Mouse (Mus musculus): ENCODE results near the gene Lamtor4. TPM values are rescaled to one million over a fixed set of nuclear protein-coding genes. Genes with fewer than 3 reads are reported as not detected.

The Lamtor4 gene
- total RNA-seq, 1 experiment, result 87.2 TPM

GRCm38 (mm10) chr5:138260834-138261233 is 5.6 kb downstream of the Lamtor4 start:
- Histone ChIP-seq H3K4me1 (ENCODE audit: control insufficient read depth in 2 of 2, insufficient read depth in 2 of 2, low read length in 2 of 2, poor library complexity in 1 of 2) (peaks cover 0 to 5% of the 10 kb centered on the region in 2 experiments; a peak in 1 of 4 replicates), H3K4me3 (ENCODE audit: insufficient read depth in 1 of 2, low read depth in 1 of 2, low read length in 2 of 2, poor library complexity in 1 of 2, severe bottlenecking in 1 of 2) (no peak overlapping the region), H3K36me3 (ENCODE audit: control insufficient read depth, insufficient read depth, low read length, poor library complexity, severe bottlenecking) (peaks cover 32% of the 10 kb centered on the region), H3K9me3 (ENCODE audit: control insufficient read depth, insufficient read depth, low read depth, low read length) (no peaks in the 10 kb centered on the region), H3K9ac (ENCODE audit: insufficient read depth, low read depth, low read length, poor library complexity, severe bottlenecking) (no peak overlapping the region), H3K27ac (ENCODE audit: insufficient read depth, low read depth, low read length, poor library complexity, severe bottlenecking) (no peak overlapping the region)
- in situ Hi-C loops (cut with MboI; ENCODE audit: low sequenced_read_pairs in 2 of 2, unreplicated experiment in 2 of 2), result no loop called here
- DNase-seq (ENCODE audit: low read depth, low spot score), result no peak
- TF ChIP-seq CHD2 (IDR thresholded peaks at IDR 0.05; ENCODE audit: low read depth, low read length) (no peak), HCFC1 (IDR thresholded peaks at IDR 0.05; ENCODE audit: borderline replicate concordance, insufficient read depth, low read length) (no peak), ZC3H11A (IDR thresholded peaks at IDR 0.05; ENCODE audit: borderline replicate concordance, low read depth, low read length) (no peak), MAFK (IDR thresholded peaks at IDR 0.05; ENCODE audit: insufficient read depth, low read depth, low read length) (no peak)

GRCm38 (mm10) chr5:138262001-138262400 is 6.7 kb downstream of the Lamtor4 start:
- in situ Hi-C loops (cut with MboI; ENCODE audit: low sequenced_read_pairs in 2 of 2, unreplicated experiment in 2 of 2), result no loop called here
- H3K9ac ChIP-seq (ENCODE audit: insufficient read depth, low read depth, low read length, poor library complexity, severe bottlenecking), result no peak overlapping the region

GRCm38 (mm10) chr5:138262582-138263240 is 7.4 kb downstream of the Lamtor4 start:
- Histone ChIP-seq H3K9ac (ENCODE audit: insufficient read depth, low read depth, low read length, poor library complexity, severe bottlenecking) (peak overlapping the region; percentile 83; the same call in 1 of the 2 replicates), H3K9me3 (ENCODE audit: control insufficient read depth, insufficient read depth, low read depth, low read length) (no peaks in the 10 kb centered on the region), H3K36me3 (ENCODE audit: control insufficient read depth, insufficient read depth, low read length, poor library complexity, severe bottlenecking) (peaks cover 29% of the 10 kb centered on the region), H3K4me1 (ENCODE audit: control insufficient read depth in 2 of 2, insufficient read depth in 2 of 2, low read length in 2 of 2, poor library complexity in 1 of 2) (peaks cover 0 to 3% of the 10 kb centered on the region in 2 experiments; a peak in 1 of 4 replicates), H3K4me3 (ENCODE audit: insufficient read depth in 1 of 2, low read depth in 1 of 2, low read length in 2 of 2, poor library complexity in 1 of 2, severe bottlenecking in 1 of 2) (peak overlapping the region; percentile 96 to 97), H3K27ac (ENCODE audit: insufficient read depth, low read depth, low read length, poor library complexity, severe bottlenecking) (no peak overlapping the region)
- TF ChIP-seq ZNF384 (IDR thresholded peaks at IDR 0.05; ENCODE audit: low read depth, low read length) (no peak), HCFC1 (IDR thresholded peaks at IDR 0.05; ENCODE audit: borderline replicate concordance, insufficient read depth, low read length) (no peak), MAFK (IDR thresholded peaks at IDR 0.05; ENCODE audit: insufficient read depth, low read depth, low read length) (no peak), CHD2 (IDR thresholded peaks at IDR 0.05; ENCODE audit: low read depth, low read length) (no peak), ZC3H11A (IDR thresholded peaks at IDR 0.05; ENCODE audit: borderline replicate concordance, low read depth, low read length) (no peak)
- in situ Hi-C loops (cut with MboI; ENCODE audit: low sequenced_read_pairs in 2 of 2, unreplicated experiment in 2 of 2), result no loop called here
- DNase-seq (ENCODE audit: low read depth, low spot score), result no peak

More at GRCm38 (mm10) chr5:138262001-138262400, 6.7 kb downstream of the Lamtor4 start:
- peaks cover 0 to 3% of the 10 kb centered on the region in 2 experiments; a peak in 1 of 4 replicates for H3K4me1 ChIP-seq (ENCODE audit: control insufficient read depth in 2 of 2, insufficient read depth in 2 of 2, low read length in 2 of 2, poor library complexity in 1 of 2)
- H3K4me3 ChIP-seq (ENCODE audit: insufficient read depth in 1 of 2, low read depth in 1 of 2, low read length in 2 of 2, poor library complexity in 1 of 2, severe bottlenecking in 1 of 2), result no peak overlapping the region
- DNase-seq (ENCODE audit: low read depth, low spot score), result no peak
- TF ChIP-seq HCFC1 (IDR thresholded peaks at IDR 0.05; ENCODE audit: borderline replicate concordance, insufficient read depth, low read length) (no peak), ZNF384 (IDR thresholded peaks at IDR 0.05; ENCODE audit: low read depth, low read length) (no peak), CHD2 (IDR thresholded peaks at IDR 0.05; ENCODE audit: low read depth, low read length) (no peak), MAFK (IDR thresholded peaks at IDR 0.05; ENCODE audit: insufficient read depth, low read depth, low read length) (no peak), ZC3H11A (IDR thresholded peaks at IDR 0.05; ENCODE audit: borderline replicate concordance, low read depth, low read length) (no peak)
- peaks cover 32% of the 10 kb centered on the region for H3K36me3 ChIP-seq (ENCODE audit: control insufficient read depth, insufficient read depth, low read length, poor library complexity, severe bottlenecking)
- no peaks in the 10 kb centered on the region for H3K9me3 ChIP-seq (ENCODE audit: control insufficient read depth, insufficient read depth, low read depth, low read length)
- no peak overlapping the region for H3K27ac ChIP-seq (ENCODE audit: insufficient read depth, low read depth, low read length, poor library complexity, severe bottlenecking)

GRCm38 (mm10) chr5:138263260-138264206 is 8.3 kb downstream of the Lamtor4 start, which contains the start of gene BC037034:
Gene BC037034 (minus strand): TSS chr5:138264033.
- H3K4me1 ChIP-seq (ENCODE audit: control insufficient read depth in 2 of 2, insufficient read depth in 2 of 2, low read length in 2 of 2, poor library complexity in 1 of 2), result peaks cover 0 to 3% of the 10 kb centered on the region in 2 experiments; a peak in 1 of 4 replicates
- TF ChIP-seq HCFC1 (IDR thresholded peaks at IDR 0.05; ENCODE audit: borderline replicate concordance, insufficient read depth, low read length) (0 out of 2 replicates have a peak, but pooled peaks have one; percentile 54), MAFK (IDR thresholded peaks at IDR 0.05; ENCODE audit: insufficient read depth, low read depth, low read length) (no peak), CHD2 (IDR thresholded peaks at IDR 0.05; ENCODE audit: low read depth, low read length) (no peak), ZNF384 (IDR thresholded peaks at IDR 0.05; ENCODE audit: low read depth, low read length) (no peak)
- H3K4me3 ChIP-seq (ENCODE audit: insufficient read depth in 1 of 2, low read depth in 1 of 2, low read length in 2 of 2, poor library complexity in 1 of 2, severe bottlenecking in 1 of 2), result peak within 1 kb of the TSS; percentile 96 to 97
- peaks cover 27% of the 10 kb centered on the region for H3K36me3 ChIP-seq (ENCODE audit: control insufficient read depth, insufficient read depth, low read length, poor library complexity, severe bottlenecking)
- H3K9ac ChIP-seq (ENCODE audit: insufficient read depth, low read depth, low read length, poor library complexity, severe bottlenecking), result peak within 1 kb of the TSS; percentile 83
- no peaks in the 10 kb centered on the region for H3K9me3 ChIP-seq (ENCODE audit: control insufficient read depth, insufficient read depth, low read depth, low read length)
- in situ Hi-C loops (cut with MboI; ENCODE audit: low sequenced_read_pairs in 2 of 2, unreplicated experiment in 2 of 2), result no loop called here
- H3K27ac ChIP-seq (ENCODE audit: insufficient read depth, low read depth, low read length, poor library complexity, severe bottlenecking), result no peak within 1 kb of the TSS
- peak; percentile 87 for DNase-seq (ENCODE audit: low read depth, low spot score)
